Mouse (Mus musculus) lung, adult 2 months (tissue): ENCODE data around the gene Borcs6.

Experiments used
- CTCF ChIP-seq: fragments of 200-500 bp; IDR thresholded peaks from 2 replicates; pipeline ENCODE4 v1.5.1; 2011; ENCODE audit warnings: mild to moderate bottlenecking, low read length, control low read depth; ENCODE audit not compliant: insufficient read depth
- POLR2A ChIP-seq: fragments of 200-500 bp; IDR thresholded peaks from 2 replicates; pipeline ENCODE4 v1.6.1; 2011; ENCODE audit warnings: low read depth, mild to moderate bottlenecking, control low read depth, low read length, borderline replicate concordance; ENCODE audit errors: extremely low read depth

GRCm38 (mm10) chr11:69091566-69092385, 32.3 kb downstream of the Borcs6 start:
- TF ChIP-seq CTCF (no peak), POLR2A (no peak)
